Mouse (Mus musculus): ENCODE results near the gene Mrpl19.
A peak's percentile ranks its signal among the peaks of the same experiment; 100 is the strongest.

Mrpl19 gene

DNA sequence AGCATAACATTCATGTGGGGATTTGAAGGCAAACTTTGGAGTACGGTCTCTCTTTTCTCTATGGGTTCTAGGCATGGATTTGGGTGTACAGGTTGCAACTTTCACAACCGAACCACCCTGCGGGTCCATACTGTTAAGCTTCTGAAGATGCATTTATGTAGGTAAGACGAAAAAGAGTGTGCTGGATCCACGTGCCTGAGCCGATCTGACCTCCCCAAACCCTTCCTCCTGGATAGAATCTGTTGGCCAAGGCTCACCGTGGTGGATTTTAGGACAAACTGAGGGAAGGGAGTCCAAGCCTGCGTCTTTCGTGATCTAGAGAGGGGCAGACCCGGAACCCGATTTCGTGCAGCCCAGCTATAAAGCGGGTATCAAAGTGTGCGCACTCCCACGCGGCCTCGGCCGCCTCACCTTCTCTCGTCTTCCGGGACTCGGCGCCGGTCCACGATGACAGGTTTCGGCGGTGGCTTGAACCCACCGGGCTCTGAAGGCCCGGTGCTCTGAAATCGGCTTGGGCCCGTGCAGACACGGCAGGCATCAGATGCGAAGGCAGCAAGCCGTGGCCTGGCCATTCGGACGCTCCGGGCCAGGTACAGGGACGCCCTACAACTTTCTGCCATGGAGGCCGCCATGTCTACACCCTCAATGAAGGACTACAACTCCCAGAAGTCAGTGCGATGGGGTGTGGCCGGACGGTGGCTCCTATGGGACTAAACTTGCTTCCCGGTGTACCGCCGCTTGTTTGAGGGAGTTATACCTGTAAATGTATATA lies at the start of gene Mrpl19:
Gene Mrpl19 (minus strand): TSS at position 663 of the 772 bp plus-strand sequence.
- DNase-seq (ENCODE audit: low read depth): peak; percentile 73

DNA sequence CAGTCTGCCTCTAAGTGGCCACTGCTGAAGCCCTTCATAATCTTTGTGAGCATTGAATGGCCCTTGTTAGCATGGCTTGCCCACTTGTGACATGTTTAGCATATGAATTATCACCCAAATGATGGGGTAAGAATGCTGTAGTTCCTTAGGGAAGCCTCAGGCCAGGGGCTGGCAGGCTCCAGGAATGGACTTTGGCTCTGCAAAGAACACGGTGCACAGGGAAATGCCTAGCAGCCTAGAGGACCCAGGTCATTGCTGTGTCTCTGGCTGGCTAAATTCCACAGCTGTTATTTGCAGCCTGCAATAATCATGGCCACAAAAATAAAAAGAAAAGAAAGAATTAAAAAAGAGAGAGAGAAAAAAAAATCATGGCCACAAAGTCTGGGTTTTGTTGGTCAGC lies 46.6 kb upstream of the Mrpl19 start:
- DNase-seq (ENCODE audit: low read depth): no peak

DNA sequence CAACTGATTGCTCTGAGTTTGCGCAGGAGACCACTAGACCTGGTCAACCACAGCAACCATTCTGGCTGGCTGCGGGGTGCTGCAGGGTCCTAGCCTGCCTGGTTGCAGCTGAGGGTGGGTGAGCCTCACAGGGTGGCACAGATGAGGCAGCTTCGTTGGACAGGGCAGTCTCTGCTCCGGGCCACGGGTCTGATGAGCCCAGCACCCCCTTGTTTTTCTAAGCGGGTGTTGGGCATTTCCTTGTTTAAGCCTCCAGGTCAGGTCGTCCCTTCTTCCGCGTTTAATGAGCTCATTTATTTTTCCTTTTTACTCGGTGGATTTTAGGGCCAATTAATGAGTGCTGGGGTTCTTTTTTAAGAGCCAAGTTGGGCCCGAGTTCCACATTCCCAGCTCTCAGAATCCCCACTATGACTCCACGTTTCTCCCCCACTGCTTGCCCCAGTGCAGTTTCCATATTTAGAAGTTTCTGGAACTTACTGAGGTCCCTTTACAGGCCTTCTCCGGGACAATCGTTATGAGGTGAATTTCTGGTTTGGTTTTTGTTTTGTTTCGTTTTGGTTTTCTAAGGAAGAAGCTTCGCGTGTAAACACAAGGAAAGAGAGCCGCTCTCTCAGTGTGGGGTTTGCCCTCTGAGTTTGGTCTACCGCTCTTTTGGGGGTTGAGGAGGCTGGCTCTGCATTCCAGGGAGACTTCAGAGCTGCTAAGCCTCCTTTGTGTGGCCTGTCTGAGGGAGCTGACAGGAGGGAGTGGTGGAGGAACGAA lies 24.5 kb upstream of the Mrpl19 start:
- no peak for DNase-seq (ENCODE audit: low read depth)

DNA sequence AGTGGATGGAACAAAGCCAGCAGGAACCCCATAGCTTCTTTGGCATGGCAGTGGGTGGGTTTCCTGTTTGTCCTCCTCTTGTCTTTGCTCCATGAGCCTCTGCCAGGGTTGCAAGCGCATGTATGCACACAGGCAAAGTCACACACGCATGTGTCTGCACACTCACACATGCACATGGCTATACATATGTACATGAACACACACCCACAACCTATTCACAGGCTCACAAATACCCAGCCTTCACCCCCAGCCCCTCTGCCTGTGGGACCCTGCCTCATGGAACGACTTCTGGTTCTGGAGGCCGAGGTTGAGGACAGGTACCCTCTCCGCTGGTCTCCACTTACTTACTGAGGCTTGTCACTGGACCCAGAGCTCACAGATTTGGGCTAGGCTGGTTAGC lies 22.6 kb upstream of the Mrpl19 start:
- no peak for DNase-seq (ENCODE audit: low read depth)

DNA sequence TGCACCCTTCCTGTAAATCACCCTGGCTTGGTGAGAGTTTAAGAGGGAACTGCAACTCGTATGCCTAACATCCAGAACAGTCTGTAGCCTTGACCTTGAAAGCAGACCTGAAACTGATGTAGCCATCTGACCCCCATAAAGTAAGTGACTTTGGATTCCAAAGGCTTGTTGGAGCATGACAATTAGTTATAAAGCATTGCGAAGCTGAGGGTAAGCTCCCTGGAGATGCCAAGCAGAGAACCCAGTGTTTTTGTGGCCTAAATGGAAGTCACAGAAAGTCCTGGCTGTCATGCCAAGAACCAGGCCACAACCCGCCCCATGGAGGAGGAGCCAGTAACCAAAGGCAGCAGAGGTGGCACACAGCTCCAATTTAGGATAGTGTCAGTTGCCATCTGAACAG lies 21.8 kb upstream of the Mrpl19 start:
- no peak for DNase-seq (ENCODE audit: low read depth)

DNA sequence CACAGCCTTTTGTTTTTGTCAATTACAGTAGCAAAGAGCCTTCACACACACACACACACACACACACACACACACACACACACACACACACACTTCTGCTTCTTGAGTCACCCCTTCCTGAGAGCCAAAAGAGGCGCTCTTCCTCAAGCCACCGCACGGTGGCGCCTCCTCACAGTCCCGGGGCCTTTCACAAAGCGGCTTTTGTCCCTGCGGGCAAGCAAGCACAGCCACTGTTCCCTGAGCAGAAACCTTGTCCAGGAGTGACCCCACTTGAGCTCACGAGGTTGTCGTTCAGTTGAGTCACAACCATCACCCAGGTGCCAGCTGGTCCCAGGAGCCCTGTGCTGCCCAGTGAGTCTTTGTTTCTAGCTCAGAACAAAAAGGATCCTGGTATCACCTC lies 21.3 kb upstream of the Mrpl19 start:
- peak; percentile 67 for DNase-seq (ENCODE audit: low read depth)

DNA sequence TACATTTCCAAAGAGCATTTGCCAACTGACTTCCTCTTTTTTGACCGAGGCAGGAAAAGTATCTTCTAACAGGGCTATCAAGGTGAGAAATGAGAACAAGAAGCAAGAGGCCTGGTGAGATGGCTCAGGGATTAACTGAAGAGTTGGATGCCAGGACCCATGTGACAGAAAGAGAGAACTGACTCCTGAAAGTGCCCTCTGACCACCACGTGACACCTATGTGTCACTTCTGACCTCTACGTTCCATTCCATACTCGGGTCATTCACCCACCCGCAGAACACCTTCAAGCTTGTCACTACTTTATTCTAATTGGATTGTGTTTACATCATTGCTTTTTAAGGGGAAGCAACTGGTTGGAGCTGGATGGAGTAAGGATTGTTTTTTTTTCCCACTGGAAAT lies 20.8 kb upstream of the Mrpl19 start:
- no peak for DNase-seq (ENCODE audit: low read depth)

DNA sequence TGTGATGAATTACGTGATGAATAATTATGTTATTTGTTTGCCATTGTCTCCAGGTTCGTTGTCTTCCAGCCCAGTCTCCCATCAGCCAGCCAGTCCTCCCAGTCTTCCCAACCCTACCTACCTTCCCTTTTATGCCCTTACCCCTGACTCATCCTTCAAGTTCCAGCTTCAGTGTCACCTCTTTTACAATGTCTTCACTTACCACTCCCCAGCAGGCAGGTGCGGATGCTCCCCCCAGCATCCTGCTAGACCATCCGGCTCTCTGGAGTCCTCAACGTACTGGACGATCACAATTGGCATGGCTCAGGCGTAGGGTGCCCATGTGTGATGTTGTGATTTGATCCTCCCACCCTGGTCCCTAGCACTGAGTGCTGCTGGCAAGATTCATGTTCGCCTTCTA lies 20.4 kb upstream of the Mrpl19 start:
- DNase-seq (ENCODE audit: low read depth): no peak

DNA sequence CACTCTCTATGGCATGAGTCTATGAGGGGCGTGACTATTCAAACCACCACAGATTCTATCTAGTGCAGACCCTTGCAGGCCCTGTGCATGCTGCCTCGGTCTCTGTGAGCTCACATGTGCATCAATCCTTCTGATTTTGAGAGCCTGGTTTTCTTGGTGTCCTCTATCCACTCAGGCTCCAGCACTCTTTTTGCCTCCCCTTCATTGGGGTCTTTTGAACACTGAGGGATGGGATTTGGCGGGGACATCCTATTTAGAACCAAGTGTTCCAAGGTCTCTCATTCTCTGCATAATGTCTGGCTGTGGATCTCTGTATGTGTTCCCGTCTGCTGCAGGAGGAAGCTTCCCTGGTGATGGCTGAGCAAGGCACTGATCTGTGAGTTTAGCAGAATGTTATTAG lies 13.5 kb upstream of the Mrpl19 start:
- DNase-seq (ENCODE audit: low read depth): no peak

DNA sequence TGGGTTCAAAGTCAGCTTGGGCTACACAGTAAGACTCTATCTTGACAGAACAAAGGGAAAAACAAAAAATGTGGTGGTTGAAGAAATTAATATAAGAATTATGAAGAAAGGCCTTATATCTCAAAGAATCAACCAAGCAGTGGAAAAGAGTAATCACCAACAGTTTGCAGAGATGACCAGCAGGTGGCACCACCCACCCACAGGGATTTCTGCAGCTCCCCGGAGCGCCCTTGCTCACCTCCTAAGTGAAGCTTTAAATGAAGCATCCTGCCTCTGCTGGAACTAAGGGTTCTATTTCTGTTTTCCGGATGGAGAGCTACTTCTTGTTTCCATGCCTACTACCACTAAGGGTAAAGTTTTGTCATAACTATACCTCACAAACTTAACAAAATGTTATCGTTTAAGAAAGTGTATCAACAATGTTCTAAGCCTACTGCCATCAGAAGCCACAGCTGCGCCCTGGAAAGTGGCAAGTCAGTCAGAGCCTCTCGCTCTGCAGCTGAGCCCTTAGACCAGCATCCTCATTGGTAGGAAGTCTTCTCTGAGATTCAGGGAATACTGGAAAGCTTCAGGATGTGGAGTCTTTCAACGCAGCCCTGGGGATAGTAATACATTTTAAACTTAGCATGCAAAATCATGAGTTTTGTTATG lies 10.3 kb upstream of the Mrpl19 start:
- peak; percentile 31 for DNase-seq (ENCODE audit: low read depth)

DNA sequence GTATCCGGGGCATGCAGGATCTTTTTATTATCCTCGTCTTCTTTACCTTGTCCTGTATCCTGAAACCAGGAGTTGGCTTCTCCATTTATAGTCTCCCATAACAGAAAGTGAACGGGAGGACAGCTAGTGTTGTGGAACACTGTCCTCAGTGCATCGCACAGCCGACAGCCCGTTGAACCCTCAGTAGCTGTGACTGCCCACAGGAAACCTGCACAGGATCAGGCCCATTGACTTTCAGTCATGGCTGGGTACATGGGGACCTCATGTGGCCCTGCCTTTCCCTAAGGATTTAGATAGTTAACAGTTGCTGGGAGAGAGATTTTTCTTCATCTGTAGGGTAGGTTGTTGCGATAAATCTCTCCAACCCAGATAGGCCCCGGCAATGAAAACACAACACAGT lies 6.8 kb upstream of the Mrpl19 start:
- no peak for DNase-seq (ENCODE audit: low read depth)

DNA sequence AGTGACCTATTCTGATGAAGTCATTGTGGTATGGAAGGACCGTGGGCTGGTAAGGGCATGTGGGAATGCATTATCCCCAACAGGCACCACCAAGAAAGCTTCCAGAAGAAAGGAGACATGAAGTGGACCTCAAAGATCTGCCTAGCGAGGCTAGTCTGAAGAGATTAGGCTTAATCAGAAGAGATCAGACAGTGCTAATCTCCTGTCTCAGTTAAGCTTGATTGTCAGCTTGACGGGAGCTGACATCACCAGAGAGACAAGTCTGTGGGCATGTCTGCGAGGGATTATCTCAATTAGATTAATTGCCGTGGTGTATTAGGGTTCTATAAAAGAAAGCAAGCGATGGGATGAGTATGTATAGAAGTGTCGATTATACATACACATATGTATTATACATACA lies 5.4 kb upstream of the Mrpl19 start:
- DNase-seq (ENCODE audit: low read depth): no peak

DNA sequence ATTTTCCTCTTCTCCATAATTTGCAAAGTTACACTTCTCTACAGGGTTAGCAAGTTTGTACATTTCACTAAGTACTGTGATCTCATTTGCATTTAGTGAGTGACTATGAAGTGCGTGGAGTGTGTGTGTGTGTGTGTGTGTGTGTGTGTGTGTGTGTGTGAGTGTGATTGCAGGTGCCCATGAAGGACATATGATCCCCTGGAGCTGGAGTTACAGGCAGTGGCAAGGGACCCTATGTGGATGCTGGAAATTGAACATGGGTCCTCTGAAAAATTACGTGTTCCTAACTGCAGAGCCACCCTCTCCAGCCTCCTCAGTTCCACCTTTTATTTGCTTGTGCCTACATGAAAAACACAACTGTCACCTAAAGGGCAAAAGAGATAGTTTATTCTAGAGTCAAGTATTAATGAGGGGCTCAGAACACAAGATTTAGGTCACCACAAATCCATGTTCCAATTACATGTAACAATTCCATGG lies 348 bp upstream of the Mrpl19 start:
- DNase-seq (ENCODE audit: low read depth): no peak

DNA sequence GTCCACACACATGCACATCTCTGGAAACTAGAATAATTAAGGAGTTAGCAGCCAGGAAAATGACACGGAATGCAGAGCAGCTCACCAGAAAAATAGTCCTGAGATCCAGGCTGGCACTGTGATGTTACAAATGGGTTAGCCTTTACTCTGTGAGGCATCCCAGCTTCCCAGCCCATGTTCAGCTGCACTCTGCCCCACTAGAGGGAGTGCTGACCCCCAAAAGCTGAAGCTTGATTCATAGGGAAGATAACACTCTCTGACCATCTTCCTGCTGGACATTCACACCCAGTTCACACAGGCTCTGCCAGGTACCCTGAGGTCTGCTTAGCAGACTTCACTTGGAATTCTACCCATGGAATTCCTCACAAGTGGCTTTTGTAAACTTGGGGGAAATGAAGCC lies 5.5 kb downstream of the Mrpl19 start:
- DNase-seq (ENCODE audit: low read depth): no peak

DNA sequence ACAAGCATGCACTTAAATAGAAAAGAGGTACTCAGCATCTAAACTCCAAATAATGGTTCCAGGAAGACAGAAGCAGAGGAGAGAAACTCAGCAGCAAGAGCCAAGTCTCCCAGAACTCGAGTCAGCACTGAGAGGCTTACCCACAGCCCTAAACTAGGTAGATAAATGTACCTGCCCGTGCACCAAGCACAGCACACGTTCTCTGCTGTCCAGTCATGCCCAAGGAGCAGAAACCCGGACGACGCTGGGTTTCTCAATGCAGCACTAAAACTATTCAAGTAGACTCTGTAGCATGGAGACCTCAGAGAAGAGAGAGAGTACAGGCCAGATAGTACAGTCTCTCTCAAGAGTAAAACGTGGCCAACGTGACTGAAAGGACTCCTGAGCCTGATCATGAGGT lies 5.9 kb downstream of the Mrpl19 start:
- DNase-seq (ENCODE audit: low read depth): no peak

DNA sequence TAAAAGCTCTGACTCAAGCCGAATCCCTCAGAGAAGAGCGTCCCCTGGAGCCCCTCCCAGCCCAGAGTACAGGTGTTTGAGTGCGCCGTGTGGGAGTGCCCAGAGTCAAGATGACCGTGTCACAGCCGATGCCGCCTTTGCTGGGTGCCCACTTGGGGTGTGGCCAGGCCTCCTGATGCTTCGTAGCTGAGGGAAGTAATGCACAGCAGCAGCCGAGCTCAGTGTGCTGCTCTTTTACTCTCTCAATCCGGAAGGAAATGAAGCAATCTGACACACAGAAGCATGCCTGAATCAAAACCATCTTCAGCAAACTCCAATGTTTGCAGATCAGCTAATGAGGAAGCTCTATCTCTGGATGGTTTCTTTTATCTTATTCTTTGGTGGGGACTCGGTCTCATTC lies 7.8 kb downstream of the Mrpl19 start:
- DNase-seq (ENCODE audit: low read depth): no peak

DNA sequence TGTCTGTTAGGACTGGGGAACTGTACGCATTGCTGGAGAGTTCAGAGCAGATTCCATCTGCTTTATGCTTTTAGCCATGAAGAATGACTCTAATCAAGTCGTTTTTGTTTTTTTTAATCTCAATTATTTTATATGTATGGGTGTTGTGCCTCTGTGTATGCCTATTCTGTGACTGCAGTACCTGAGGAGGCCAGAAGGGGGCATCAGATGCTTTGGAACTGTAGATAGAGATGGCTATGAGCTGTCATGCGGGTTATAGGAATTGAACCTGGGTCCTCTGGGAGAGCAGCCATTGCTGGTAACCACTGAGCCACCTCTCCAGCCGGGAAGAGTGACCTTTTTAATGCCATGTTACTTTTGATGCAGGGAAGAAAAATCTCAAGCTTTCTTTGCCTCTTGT lies 9.4 kb downstream of the Mrpl19 start:
- no peak for DNase-seq (ENCODE audit: low read depth)

DNA sequence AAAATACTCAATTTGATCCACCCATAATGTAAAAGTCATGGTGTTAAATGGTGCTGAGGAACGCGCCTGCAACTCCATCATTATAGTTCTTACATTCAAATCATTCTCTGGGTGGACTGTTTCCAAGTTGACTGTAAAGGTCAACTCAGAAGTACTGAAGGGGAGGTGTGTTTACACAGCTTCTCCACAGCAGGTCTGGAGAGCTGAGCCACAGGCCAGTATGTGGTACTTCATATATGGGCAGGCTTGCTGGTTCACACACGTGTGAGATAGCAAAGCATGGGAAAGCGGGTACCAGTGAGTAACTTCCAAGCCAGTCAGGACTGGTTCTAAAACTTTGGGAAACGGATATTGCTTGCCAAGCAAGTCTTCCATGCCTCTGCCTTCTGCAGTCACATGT lies 10.6 kb downstream of the Mrpl19 start:
- no peak for DNase-seq (ENCODE audit: low read depth)

DNA sequence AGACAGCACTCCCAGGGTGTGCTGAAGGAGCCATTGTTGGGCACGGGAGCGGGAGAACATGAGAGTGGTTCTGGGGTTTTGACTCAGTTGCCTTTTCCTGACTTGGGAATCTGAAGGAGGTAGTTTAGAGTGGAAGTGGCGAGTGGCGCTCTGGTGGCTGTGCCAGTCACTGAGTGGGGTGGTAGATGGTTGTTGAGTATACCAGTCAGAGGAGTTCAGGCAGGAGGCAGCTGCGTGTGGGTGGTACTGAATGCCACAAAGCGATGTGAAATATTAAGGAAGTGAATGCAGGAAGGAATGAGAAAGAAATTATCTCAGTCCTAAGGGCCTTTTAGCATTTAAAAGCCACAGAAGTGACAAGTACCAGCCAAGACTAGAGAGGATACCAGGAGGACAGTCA lies 18.9 kb downstream of the Mrpl19 start:
- no peak for DNase-seq (ENCODE audit: low read depth)

DNA sequence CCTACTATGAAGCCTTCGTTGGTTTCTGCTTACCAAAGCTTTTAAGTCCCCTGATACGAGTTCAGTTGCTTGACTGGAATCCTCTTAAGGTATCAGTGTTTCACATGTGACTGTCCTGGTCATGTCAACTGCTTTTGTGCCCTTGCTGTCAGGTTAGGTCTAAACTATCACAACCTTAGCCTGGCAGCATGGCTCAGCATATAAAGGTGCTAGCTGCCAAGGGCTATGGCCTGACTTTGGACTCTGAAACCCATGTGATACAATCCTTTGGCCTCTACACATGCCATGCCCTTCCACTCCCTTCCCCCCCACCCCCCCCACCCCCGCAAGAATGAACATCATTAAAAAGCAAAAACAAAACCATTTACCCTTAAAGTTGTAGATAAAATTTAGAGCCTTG lies 21.3 kb downstream of the Mrpl19 start:
- DNase-seq (ENCODE audit: low read depth): no peak

DNA sequence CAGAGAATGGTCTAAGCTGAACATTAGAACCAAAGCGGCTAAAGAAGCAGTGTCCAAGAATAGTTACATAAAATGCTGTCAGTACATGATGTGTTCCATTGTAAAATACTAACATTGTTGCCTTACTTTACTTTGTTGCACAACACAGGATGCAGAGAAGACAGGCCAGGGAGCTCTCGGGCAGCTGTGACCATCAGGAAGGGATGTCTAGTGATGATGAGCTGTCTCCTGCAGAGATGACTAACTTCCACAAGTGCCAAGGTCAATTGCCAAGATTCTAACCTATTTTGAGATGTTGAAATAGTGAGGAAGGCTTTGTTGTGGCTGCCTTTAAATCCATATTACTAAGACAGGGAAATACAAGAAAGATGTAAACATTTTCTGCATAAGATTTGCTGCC lies 22.5 kb downstream of the Mrpl19 start:
- DNase-seq (ENCODE audit: low read depth): peak; percentile 25

DNA sequence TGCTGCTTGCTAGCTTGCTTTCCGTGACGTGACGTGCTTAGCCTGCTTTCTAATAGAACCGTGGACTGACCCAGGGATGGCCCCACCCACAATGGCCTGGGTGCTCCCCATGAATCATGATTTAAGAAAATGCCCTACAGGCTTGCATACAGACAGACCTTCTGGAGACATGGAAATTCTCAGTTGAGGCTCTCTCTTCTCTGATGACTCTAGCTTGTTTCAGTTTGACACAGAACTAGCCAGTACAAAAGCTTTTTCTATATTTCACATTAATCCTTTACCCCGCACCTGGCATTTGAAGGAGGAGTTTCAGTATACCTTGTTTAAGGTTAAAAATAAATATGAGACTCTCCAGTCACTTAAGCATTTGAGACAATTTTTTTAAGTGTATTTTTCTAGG lies 24.0 kb downstream of the Mrpl19 start:
- DNase-seq (ENCODE audit: low read depth): no peak

DNA sequence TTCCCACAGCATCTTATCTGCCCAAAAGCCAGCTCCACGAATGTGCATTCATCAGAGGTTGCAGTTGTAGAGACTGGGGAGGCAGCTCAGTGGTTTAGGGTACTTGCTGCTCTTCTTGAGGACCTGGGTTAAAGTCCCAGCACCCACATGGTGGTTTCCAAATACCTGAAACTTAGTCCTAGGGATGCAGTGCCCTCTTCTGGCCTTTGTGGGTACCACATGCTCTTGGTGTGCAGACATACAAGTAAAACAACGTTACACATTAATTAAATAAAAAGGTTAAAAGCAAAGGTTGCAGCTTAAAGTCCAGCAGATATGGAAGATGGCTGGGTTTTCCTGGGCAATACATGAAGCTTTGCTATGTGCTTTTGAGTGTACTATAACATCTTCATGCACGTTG lies 32.5 kb downstream of the Mrpl19 start:
- no peak for DNase-seq (ENCODE audit: low read depth)
